Mouse (Mus musculus) thymus, adult 2 months (tissue): Measurements from ENCODE around the gene Galntl5. TPM values are rescaled to one million over a fixed set of nuclear protein-coding genes. Genes with fewer than 3 reads are reported as not detected.

Experiments used
- DNase-seq: peaks from one replicate; pipeline ENCODE4 v3.0.0; 2021
- H3K27ac ChIP-seq: fragments of 200-500 bp; 2 replicates; pipeline ENCODE4 v1.5.1; 2012; ENCODE audit warnings: low read length, control low read depth; ENCODE audit not compliant: control insufficient read depth, insufficient read depth
- H3K27me3 ChIP-seq: fragments of 200-500 bp; 2 replicates; pipeline ENCODE4 v1.6.1; 2012; ENCODE audit warnings: mild to moderate bottlenecking, low read length, moderate library complexity, mixed read lengths; ENCODE audit not compliant: control insufficient read depth, insufficient read depth
- H3K36me3 ChIP-seq: fragments of 200-500 bp; 2 replicates; pipeline ENCODE4 v1.6.1; 2012; ENCODE audit warnings: mild to moderate bottlenecking, low read length, moderate library complexity; ENCODE audit not compliant: control insufficient read depth, insufficient read depth
- H3K4me1 ChIP-seq: fragments of 200-500 bp; replicated peaks from 2 replicates; pipeline ENCODE4 v1.6.1; 2012; ENCODE audit warnings: low read length; ENCODE audit not compliant: control insufficient read depth, insufficient read depth
- H3K4me3 ChIP-seq: fragments of 200-500 bp; 2 replicates; pipeline ENCODE4 v1.5.1; 2012; ENCODE audit warnings: mild to moderate bottlenecking, low read length, control low read depth, moderate library complexity; ENCODE audit not compliant: control insufficient read depth, insufficient read depth
- CTCF ChIP-seq: fragments of 200-500 bp; IDR thresholded peaks from 2 replicates; pipeline ENCODE4 v1.5.1; 2012; ENCODE audit warnings: mild to moderate bottlenecking, control low read depth, low read length, moderate library complexity, borderline replicate concordance; ENCODE audit not compliant: control insufficient read depth, poor library complexity, insufficient read depth; ENCODE audit errors: extremely low read depth
- POLR2A ChIP-seq: fragments of 200-500 bp; IDR thresholded peaks from 2 replicates; pipeline ENCODE4 v1.6.1; 2012; ENCODE audit warnings: mild to moderate bottlenecking, low read length, control low read depth, moderate library complexity; ENCODE audit not compliant: control insufficient read depth, poor library complexity, insufficient read depth; ENCODE audit errors: extremely low read depth
- WGBS: fragments of 180-500 bp; shearing (Covaris S2); methylation state at CpG from one replicate; pipeline ENCODE4 v1.1.7; 2018; 5-methylcytosine and 5-hydroxymethylcytosine counted together
- polyA plus RNA-seq: library from polyadenylated mRNA; depleted of rRNA; stranded (reverse); fragments of >200 nt; gene quantifications from 2 replicates; pipeline ENCODE4 v1.2.3, GENCODE M21; 2012

Gene Galntl5
- polyA plus RNA-seq, 1 experiment, result not detected

GRCm38 (mm10) chr5:25243101-25243500 lies 61.8 kb downstream of the Galntl5 start:
- no peak for DNase-seq
- no peaks in the 10 kb centered on the region for H3K36me3 ChIP-seq
- 77% methylated on average over 6 of the region's 6 CpGs for WGBS
- no peak overlapping the region for H3K4me3 ChIP-seq
- no peaks in the 10 kb centered on the region for H3K4me1 ChIP-seq
- H3K27me3 ChIP-seq, result no peaks in the 10 kb centered on the region
- no peak overlapping the region for H3K27ac ChIP-seq
- no peak for TF ChIP-seq CTCF

- no peak for TF ChIP-seq CTCF
- TF ChIP-seq POLR2A, result no peak
- Histone ChIP-seq H3K4me1 (no peaks in the 10 kb centered on the region), H3K36me3 (no peaks in the 10 kb centered on the region), H3K27ac (no peak overlapping the region), H3K4me3 (no peak overlapping the region), H3K27me3 (no peaks in the 10 kb centered on the region)
- no peak for DNase-seq
- WGBS, result 89% methylated on average over 10 of the region's 10 CpGs
Measured at GRCm38 (mm10) chr5:25245806-25246472, 64.7 kb downstream of the Galntl5 start.

GRCm38 (mm10) chr5:25246473-25246865 lies 65.2 kb downstream of the Galntl5 start:
- no peaks in the 10 kb centered on the region for H3K27me3 ChIP-seq
- H3K27ac ChIP-seq, result no peak overlapping the region
- DNase-seq, result no peak
- no peak overlapping the region for H3K4me3 ChIP-seq
- 92% methylated on average over 1 of the region's 1 CpGs for WGBS
- H3K36me3 ChIP-seq, result no peaks in the 10 kb centered on the region
- TF ChIP-seq POLR2A (no peak), CTCF (no peak)
- H3K4me1 ChIP-seq, result no peaks in the 10 kb centered on the region

- Histone ChIP-seq H3K4me3 (no peak overlapping the region), H3K27me3 (no peaks in the 10 kb centered on the region), H3K36me3 (peaks cover 2% of the 10 kb centered on the region; the same call in 1 of the 2 replicates), H3K4me1 (no peaks in the 10 kb centered on the region), H3K27ac (no peak overlapping the region)
- WGBS, result 91% methylated on average over 3 of the region's 3 CpGs
- TF ChIP-seq CTCF (no peak), POLR2A (no peak)
- no peak for DNase-seq
Measured at GRCm38 (mm10) chr5:25247036-25247435, 65.8 kb downstream of the Galntl5 start.

- WGBS, result 93% methylated on average over 2 of the region's 2 CpGs
- TF ChIP-seq CTCF (no peak), POLR2A (no peak)
- Histone ChIP-seq H3K36me3 (peaks cover 8% of the 10 kb centered on the region), H3K4me1 (no peaks in the 10 kb centered on the region), H3K4me3 (no peak overlapping the region), H3K27me3 (no peaks in the 10 kb centered on the region), H3K27ac (no peak overlapping the region)
- DNase-seq, result no peak
Measured at GRCm38 (mm10) chr5:25252423-25252822, 71.2 kb downstream of the Galntl5 start.

GRCm38 (mm10) chr5:25252825-25253544 lies 71.7 kb downstream of the Galntl5 start:
- Histone ChIP-seq H3K4me3 (no peak overlapping the region), H3K27me3 (no peaks in the 10 kb centered on the region), H3K4me1 (no peaks in the 10 kb centered on the region), H3K36me3 (peaks cover 8% of the 10 kb centered on the region), H3K27ac (no peak overlapping the region)
- DNase-seq, result no peak
- TF ChIP-seq CTCF (no peak), POLR2A (no peak)
- WGBS, result 92% methylated on average over 8 of the region's 8 CpGs
